Mouse (Mus musculus) adrenal gland, adult (tissue): ENCODE data around the gene Sv2a.

Experiments
- DNase-seq, 2 experiments: peaks; one replicate each; pipeline ENCODE4 v3.0.0; 2022 to 2023; ENCODE audit warnings: low spot score in 1 of 2; ENCODE audit not compliant: inconsistent age in 2 of 2

The Sv2a gene

GRCm38 (mm10) chr3:96240799-96241197 is 59.8 kb downstream of the Sv2a start:
- no peak for DNase-seq

DNA sequence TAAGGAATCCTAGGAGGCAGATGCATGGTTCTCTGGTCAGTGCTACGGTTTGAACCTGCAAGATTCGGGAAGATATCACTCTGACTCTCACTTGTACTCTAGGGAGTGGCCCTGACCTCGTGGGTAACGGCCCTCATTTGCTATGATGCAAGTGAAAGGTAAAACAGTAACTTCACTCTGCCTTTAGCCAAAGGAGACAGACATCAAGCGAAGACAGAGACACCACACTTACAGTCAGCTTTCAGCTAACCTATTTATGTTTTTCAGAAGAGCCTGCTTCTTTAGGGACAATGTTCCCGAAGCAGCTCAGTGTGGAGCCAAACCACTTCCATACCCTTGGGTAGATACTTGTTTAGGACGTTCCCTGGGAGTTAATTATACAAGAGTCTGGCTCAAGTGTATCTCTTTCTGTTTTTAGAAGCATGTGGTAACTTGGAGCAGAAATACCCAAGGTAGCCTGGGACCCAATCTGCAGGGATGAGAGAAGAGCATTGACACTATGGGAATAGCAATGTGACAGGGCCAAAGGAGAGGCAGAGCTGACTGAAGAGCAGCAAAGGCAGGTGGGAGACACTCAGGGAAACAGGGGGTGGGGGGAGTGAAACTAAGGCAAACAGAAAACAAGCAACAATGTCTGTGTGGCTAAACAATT is 63.1 kb downstream of the Sv2a start:
- DNase-seq, result peak in 1 of 2 experiments; percentile 72
